Mouse (Mus musculus): ENCODE data around the gene Gm21970. TPM values are rescaled to one million over a fixed set of nuclear protein-coding genes. Genes with fewer than 3 reads are reported as not detected.

The Gm21970 gene
- polyA plus RNA-seq, 2 experiments from 2014 or later: not detected

- peak; percentile 73 for ATAC-seq
Measured at GRCm38 (mm10) chr16:91372577-91373472, 18.7 kb upstream of the Gm21970 start, which contains the start of gene Ifnar2. TSS of gene Ifnar2 (plus strand) at chr16:91372783.

GRCm38 (mm10) chr16:91373473-91374252 lies 17.9 kb upstream of the Gm21970 start:
- ATAC-seq: peak; percentile 59

GRCm38 (mm10) chr16:91374253-91374634 lies 17.3 kb upstream of the Gm21970 start:
- peak; percentile 46 for ATAC-seq

- no peak for ATAC-seq
Measured at GRCm38 (mm10) chr16:91376701-91377100, 14.8 kb upstream of the Gm21970 start.

- ATAC-seq: no peak
Measured at GRCm38 (mm10) chr16:91378431-91378986, 13.0 kb upstream of the Gm21970 start.

GRCm38 (mm10) chr16:91378991-91379390 lies 12.5 kb upstream of the Gm21970 start:
- no peak for ATAC-seq

GRCm38 (mm10) chr16:91379412-91379811 lies 12.1 kb upstream of the Gm21970 start:
- ATAC-seq: no peak

- no peak for ATAC-seq
Measured at GRCm38 (mm10) chr16:91380151-91380550, 11.4 kb upstream of the Gm21970 start.

GRCm38 (mm10) chr16:91381606-91382005 lies 9.9 kb upstream of the Gm21970 start:
- ATAC-seq: no peak

- no peak for ATAC-seq
Measured at GRCm38 (mm10) chr16:91382261-91382790, 9.2 kb upstream of the Gm21970 start.

- no peak for ATAC-seq
Measured at GRCm38 (mm10) chr16:91384221-91384620, 7.3 kb upstream of the Gm21970 start.

- no peak for ATAC-seq
Measured at GRCm38 (mm10) chr16:91385621-91386020, 5.9 kb upstream of the Gm21970 start.

- ATAC-seq: no peak
Measured at GRCm38 (mm10) chr16:91386419-91387120, 5.0 kb upstream of the Gm21970 start.

- ATAC-seq: no peak
Measured at GRCm38 (mm10) chr16:91387121-91387486, 4.4 kb upstream of the Gm21970 start.

GRCm38 (mm10) chr16:91390100-91390499 lies 1.4 kb upstream of the Gm21970 start:
- peak; percentile 57 for ATAC-seq

GRCm38 (mm10) chr16:91394826-91395410 lies 3.4 kb downstream of the Gm21970 start:
- no peak for ATAC-seq

- ATAC-seq: no peak
Measured at GRCm38 (mm10) chr16:91395633-91396392, 4.3 kb downstream of the Gm21970 start.

GRCm38 (mm10) chr16:91396844-91397537 lies 5.5 kb downstream of the Gm21970 start:
- ATAC-seq: no peak

- no peak for ATAC-seq
Measured at GRCm38 (mm10) chr16:91398030-91398429, 6.5 kb downstream of the Gm21970 start.

GRCm38 (mm10) chr16:91398944-91399343 lies 7.4 kb downstream of the Gm21970 start:
- ATAC-seq: no peak
